Mouse (Mus musculus): ENCODE results near the gene Scaf8. TPM values are rescaled to one million over a fixed set of nuclear protein-coding genes. Genes with fewer than 3 reads are reported as not detected.
"Not testable (repeated sequence)": the region's sequence is repeated elsewhere in the genome, so short reads cannot be mapped to it uniquely, and the experiment has no call there.

Gene Scaf8
- 11.9 and 15.2 TPM in 2 replicates for polyA plus RNA-seq (2015; fragmentation: Nextera tagmentation; extraction: Ambion mirVana)

GRCm38 (mm10) chr17:3114720-3115379 lies at the start of gene Scaf8:
Gene Scaf8 (plus strand): TSS chr17:3114972.
- Histone ChIP-seq H3K27me3 (replicated peaks; ENCODE audit: control insufficient read depth, insufficient read depth, low read length) (no peaks in the 10 kb centered on the region), H3K4me3 (ENCODE audit: low read length) (peak within 1 kb of the TSS; percentile 95), H3K4me2 (ENCODE audit: low read length) (peak within 1 kb of the TSS; percentile 64), H3K4me1 (ENCODE audit: control insufficient read depth, insufficient read depth, low read depth, low read length) (peaks cover 25% of the 10 kb centered on the region), H3K9ac (ENCODE audit: low read depth, low read length) (peak within 1 kb of the TSS; percentile 98), H3K27ac (ENCODE audit: low read depth, low read length) (peak within 1 kb of the TSS; percentile 99), H3K9me3 (ENCODE audit: control insufficient read depth, low read length) (no peaks in the 10 kb centered on the region), H3K36me3 (ENCODE audit: control insufficient read depth, insufficient read depth, low read length) (no peaks in the 10 kb centered on the region)
- ATAC-seq, result peak; percentile 95
- WGBS, result under 1% methylated on average over 62 of the region's 91 CpGs

GRCm38 (mm10) chr17:3075166-3075872 lies 39.5 kb upstream of the Scaf8 start:
- Histone ChIP-seq H3K9me3 (ENCODE audit: control insufficient read depth, low read length) (peaks cover 2% of the 10 kb centered on the region), H3K27ac (ENCODE audit: low read depth, low read length) (no peak overlapping the region), H3K4me1 (ENCODE audit: control insufficient read depth, insufficient read depth, low read depth, low read length) (no peaks in the 10 kb centered on the region), H3K4me2 (ENCODE audit: low read length) (no peak overlapping the region), H3K9ac (ENCODE audit: low read depth, low read length) (no peak overlapping the region), H3K36me3 (ENCODE audit: control insufficient read depth, insufficient read depth, low read length) (peaks cover 42% of the 10 kb centered on the region), H3K4me3 (ENCODE audit: low read length) (no peak overlapping the region), H3K27me3 (replicated peaks; ENCODE audit: control insufficient read depth, insufficient read depth, low read length) (no peaks in the 10 kb centered on the region)
- ATAC-seq, result no peak
- 96% methylated on average over 9 of the region's 9 CpGs for WGBS

DNA sequence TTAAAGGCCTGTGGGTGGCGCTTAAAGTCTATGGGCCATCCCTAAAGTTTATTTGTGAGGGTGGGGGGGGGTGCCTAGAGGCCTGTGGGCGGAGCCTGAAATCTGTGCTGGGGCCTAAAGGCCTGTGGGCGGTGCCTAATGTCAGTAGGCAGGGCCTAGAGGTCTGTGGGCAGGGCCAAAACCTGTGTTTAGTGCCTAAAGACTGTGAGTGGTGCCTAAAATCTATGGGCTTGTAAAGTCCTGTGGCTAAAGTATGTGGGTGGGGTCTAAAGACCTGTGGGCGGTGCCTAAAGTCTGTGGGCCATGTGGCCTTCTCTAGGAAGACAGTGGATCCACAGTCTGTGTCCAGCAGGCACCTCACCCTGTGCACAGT lies 38.9 kb upstream of the Scaf8 start:
- no peak for ATAC-seq
- H3K9me3 ChIP-seq (ENCODE audit: control insufficient read depth, low read length), result peaks cover 2% of the 10 kb centered on the region
- no peak overlapping the region for H3K4me3 ChIP-seq (ENCODE audit: low read length)
- no peaks in the 10 kb centered on the region for H3K27me3 ChIP-seq (replicated peaks; ENCODE audit: control insufficient read depth, insufficient read depth, low read length)
- WGBS, result 97% methylated on average over 4 of the region's 4 CpGs
- H3K9ac ChIP-seq (ENCODE audit: low read depth, low read length), result no peak overlapping the region
- no peak overlapping the region for H3K27ac ChIP-seq (ENCODE audit: low read depth, low read length)
- no peak overlapping the region for H3K4me2 ChIP-seq (ENCODE audit: low read length)
- H3K4me1 ChIP-seq (ENCODE audit: control insufficient read depth, insufficient read depth, low read depth, low read length), result no peaks in the 10 kb centered on the region
- peaks cover 40% of the 10 kb centered on the region for H3K36me3 ChIP-seq (ENCODE audit: control insufficient read depth, insufficient read depth, low read length)

DNA sequence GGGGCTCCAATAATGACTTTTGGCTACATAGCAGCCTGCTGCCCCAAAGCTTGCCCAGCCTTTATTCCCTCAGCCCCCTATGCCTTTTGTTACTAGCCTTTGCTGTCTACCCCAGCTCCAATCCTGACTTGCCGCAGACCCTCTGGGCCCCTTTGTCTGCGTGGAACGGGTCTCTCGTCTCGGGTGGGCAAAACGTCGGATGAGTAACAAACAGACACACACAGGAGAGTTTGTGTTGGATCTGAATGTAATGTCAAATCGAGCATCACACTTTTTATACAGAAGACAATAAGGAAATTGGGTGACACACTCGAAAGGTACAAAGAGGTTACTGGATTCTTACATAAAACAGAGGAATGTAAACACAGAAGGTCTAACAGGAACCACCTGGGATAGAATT lies 36.8 kb upstream of the Scaf8 start:
- ATAC-seq; H3K4me1 ChIP-seq (ENCODE audit: control insufficient read depth, insufficient read depth, low read depth, low read length); H3K4me2 ChIP-seq (ENCODE audit: low read length); H3K4me3 ChIP-seq (ENCODE audit: low read length); H3K27ac ChIP-seq (ENCODE audit: low read depth, low read length); H3K9me3 ChIP-seq (ENCODE audit: control insufficient read depth, low read length); H3K27me3 ChIP-seq (replicated peaks; ENCODE audit: control insufficient read depth, insufficient read depth, low read length); H3K9ac ChIP-seq (ENCODE audit: low read depth, low read length): not testable (repeated sequence)
- H3K36me3 ChIP-seq (ENCODE audit: control insufficient read depth, insufficient read depth, low read length), result peaks cover 30% of the 10 kb centered on the region
- 92% methylated on average over 9 of the region's 9 CpGs for WGBS

DNA sequence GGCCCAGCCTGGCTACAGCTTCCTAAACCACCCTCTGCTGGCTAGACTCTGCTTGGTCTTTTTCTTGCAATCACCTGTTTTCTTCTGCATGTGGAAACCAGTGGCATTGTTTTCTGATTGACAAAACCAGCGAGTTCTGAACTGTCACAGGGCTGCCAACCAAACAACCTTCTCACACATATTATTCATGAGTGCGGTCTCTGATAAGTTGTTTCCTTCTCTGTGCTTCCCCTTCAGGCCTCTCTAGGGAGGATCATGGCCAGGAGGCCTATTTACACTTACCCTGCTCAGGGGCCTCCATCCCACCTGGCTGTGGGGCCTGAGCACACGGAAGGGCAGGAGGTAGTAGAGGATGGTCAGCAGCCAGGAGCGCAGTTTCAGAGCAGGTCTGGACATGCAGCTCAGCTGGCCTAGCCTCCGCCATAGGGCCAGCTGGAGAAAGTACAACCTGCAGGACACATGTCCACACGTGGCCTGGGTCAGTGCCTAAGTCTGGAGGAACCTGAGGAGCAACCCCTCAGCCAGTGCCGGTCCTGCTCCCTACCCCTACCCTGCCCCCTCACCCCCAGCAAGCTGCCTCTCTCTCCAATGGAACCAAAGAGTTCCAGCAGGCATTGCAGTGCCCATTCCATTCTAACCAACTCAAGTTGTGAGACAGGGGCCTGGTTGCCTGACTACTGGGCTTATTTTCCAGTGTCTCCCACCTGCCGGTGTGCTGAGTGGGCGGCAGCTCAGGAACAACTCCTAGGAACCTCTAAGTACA lies 34.0 kb upstream of the Scaf8 start:
- H3K9ac ChIP-seq (ENCODE audit: low read depth, low read length); H3K27ac ChIP-seq (ENCODE audit: low read depth, low read length); H3K36me3 ChIP-seq (ENCODE audit: control insufficient read depth, insufficient read depth, low read length); H3K4me2 ChIP-seq (ENCODE audit: low read length); ATAC-seq; H3K27me3 ChIP-seq (replicated peaks; ENCODE audit: control insufficient read depth, insufficient read depth, low read length); H3K4me1 ChIP-seq (ENCODE audit: control insufficient read depth, insufficient read depth, low read depth, low read length); H3K4me3 ChIP-seq (ENCODE audit: low read length); H3K9me3 ChIP-seq (ENCODE audit: control insufficient read depth, low read length): not testable (repeated sequence)
- WGBS, result 85% methylated on average over 7 of the region's 9 CpGs

GRCm38 (mm10) chr17:3081512-3082100 lies 33.2 kb upstream of the Scaf8 start:
- WGBS, result 90% methylated on average over 2 of the region's 3 CpGs
- H3K9ac ChIP-seq (ENCODE audit: low read depth, low read length); H3K4me3 ChIP-seq (ENCODE audit: low read length); H3K27ac ChIP-seq (ENCODE audit: low read depth, low read length); H3K4me2 ChIP-seq (ENCODE audit: low read length); H3K9me3 ChIP-seq (ENCODE audit: control insufficient read depth, low read length); H3K36me3 ChIP-seq (ENCODE audit: control insufficient read depth, insufficient read depth, low read length); H3K4me1 ChIP-seq (ENCODE audit: control insufficient read depth, insufficient read depth, low read depth, low read length); H3K27me3 ChIP-seq (replicated peaks; ENCODE audit: control insufficient read depth, insufficient read depth, low read length): not testable (repeated sequence)
- ATAC-seq, result peak; percentile 43

DNA sequence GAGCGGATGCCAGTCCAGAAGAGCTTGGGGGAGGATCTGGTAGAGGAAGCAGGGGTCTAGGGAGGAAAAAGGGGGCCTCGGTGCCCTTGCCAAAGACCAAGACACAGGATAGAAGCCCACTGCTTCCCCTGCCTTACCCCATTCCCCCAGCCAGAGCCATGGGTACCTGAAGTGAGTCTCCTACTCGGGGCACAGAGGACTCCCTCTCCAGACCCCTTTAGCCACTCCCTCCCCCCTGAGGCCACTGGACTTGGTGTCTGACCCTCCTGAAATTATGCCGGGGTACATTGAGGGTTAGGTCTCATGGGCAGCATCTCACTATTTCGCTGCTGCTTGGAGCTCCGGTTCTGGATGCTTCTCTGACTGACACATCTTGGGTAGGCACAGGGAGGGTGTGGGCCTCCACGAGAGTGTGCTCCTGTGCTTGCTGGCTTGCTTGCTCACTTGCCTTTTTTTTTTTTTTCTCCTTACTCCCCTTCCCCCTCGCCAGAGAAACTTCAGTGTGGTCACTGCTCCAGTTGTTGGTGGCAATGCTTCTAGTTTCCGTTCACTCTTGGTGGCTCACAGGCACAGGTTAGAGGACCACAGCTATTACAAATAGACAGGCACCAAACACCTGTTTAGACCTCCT lies 32.5 kb upstream of the Scaf8 start:
- ATAC-seq, result peak; percentile 57
- peak overlapping the region; percentile 44 for H3K4me2 ChIP-seq (ENCODE audit: low read length)
- H3K36me3 ChIP-seq (ENCODE audit: control insufficient read depth, insufficient read depth, low read length); H3K9ac ChIP-seq (ENCODE audit: low read depth, low read length); H3K4me1 ChIP-seq (ENCODE audit: control insufficient read depth, insufficient read depth, low read depth, low read length); H3K9me3 ChIP-seq (ENCODE audit: control insufficient read depth, low read length); H3K27ac ChIP-seq (ENCODE audit: low read depth, low read length); H3K27me3 ChIP-seq (replicated peaks; ENCODE audit: control insufficient read depth, insufficient read depth, low read length): not testable (repeated sequence)
- H3K4me3 ChIP-seq (ENCODE audit: low read length), result peak overlapping the region; percentile 38
- 74% methylated on average over 6 of the region's 9 CpGs for WGBS

DNA sequence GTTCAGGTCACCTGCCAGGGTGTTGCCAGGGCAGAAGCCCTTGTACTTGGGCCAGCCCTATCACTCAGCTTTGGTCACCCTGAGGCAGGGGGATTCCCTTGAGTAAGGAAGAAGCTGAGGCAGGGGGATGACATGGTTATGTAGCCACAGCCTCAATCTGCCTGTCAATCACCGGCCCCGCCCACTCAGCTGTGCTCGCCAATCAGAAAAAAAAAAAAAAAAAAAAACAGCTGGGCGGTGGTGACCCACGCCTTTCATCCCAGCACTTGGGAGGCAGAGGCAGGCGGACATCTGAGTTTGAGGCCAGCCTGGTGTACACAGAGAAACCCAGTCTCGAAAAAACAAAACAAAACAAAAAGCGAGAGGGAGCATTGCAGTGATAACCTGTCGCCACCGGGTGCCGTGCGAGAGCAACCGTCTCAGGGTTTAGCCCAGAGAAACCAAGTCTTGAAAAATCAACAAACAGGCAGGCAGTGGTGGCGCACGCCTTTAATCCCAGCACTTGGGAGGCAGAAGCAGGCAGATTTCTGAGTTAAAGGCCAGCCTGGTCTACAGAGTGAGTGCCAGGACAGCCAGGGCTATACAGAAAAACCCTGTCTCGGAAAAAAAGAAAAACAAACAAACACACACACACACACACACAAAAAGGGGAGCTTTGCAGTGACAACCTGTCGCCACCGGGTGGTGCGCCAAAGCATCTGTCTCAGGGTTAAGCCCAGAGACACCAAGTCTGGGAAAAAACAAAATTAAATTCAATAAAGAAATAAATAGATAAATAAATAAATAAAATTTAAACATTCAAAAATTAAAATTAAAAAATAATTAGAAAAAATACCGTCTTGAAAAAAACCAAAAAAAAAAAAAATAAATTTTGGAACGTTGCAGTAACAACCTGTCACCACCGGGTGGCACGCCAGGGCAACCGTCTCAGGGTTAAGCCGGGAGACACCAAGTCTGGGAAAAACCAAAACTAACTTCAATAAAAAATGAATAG lies 31.7 kb upstream of the Scaf8 start:
- not testable (repeated sequence) for H3K9ac ChIP-seq (ENCODE audit: low read depth, low read length)
- H3K27ac ChIP-seq (ENCODE audit: low read depth, low read length), result peak overlapping the region; percentile 48; the same call in 1 of the 2 replicates
- ATAC-seq, result 0 out of 2 replicates have a peak, but pooled peaks have one; percentile 0

More for the DNA sequence above, 31.7 kb upstream of the Scaf8 start:
- H3K9me3 ChIP-seq (ENCODE audit: control insufficient read depth, low read length); H3K36me3 ChIP-seq (ENCODE audit: control insufficient read depth, insufficient read depth, low read length); H3K4me1 ChIP-seq (ENCODE audit: control insufficient read depth, insufficient read depth, low read depth, low read length); H3K27me3 ChIP-seq (replicated peaks; ENCODE audit: control insufficient read depth, insufficient read depth, low read length): not testable (repeated sequence)
- 2% methylated on average over 25 of the region's 25 CpGs for WGBS
- Histone ChIP-seq H3K4me3 (ENCODE audit: low read length) (peak overlapping the region; percentile 50), H3K4me2 (ENCODE audit: low read length) (peak overlapping the region; percentile 44)

Measured in hindbrain, embryonic 16.5 days (tissue).